Mouse (Mus musculus) inflammation-experienced regulatory T-cells, adult 16 weeks (primary cell): ENCODE results near the gene Elmo2. TPM values are rescaled to one million over a fixed set of nuclear protein-coding genes. Genes with fewer than 3 reads are reported as not detected.

Experiments used
- polyA plus RNA-seq: library from polyadenylated mRNA; unstranded; fragments of 100-300 nt; shearing (Covaris generic); gene quantifications from one replicate; pipeline ENCODE4 v1.2.1, GENCODE M21; 2017

The Elmo2 gene
- polyA plus RNA-seq, result 67.7 TPM

GRCm38 (mm10) chr2:165326304-165327190 is at the start of gene Elmo2:
Elmo2 (minus strand) TSS chr2:165326479.

GRCm38 (mm10) chr2:165368496-165368895 is 42.2 kb upstream of the Elmo2 start, which contains the start of gene Zfp663:
Zfp663 (minus strand) TSS chr2:165368729.

DNA sequence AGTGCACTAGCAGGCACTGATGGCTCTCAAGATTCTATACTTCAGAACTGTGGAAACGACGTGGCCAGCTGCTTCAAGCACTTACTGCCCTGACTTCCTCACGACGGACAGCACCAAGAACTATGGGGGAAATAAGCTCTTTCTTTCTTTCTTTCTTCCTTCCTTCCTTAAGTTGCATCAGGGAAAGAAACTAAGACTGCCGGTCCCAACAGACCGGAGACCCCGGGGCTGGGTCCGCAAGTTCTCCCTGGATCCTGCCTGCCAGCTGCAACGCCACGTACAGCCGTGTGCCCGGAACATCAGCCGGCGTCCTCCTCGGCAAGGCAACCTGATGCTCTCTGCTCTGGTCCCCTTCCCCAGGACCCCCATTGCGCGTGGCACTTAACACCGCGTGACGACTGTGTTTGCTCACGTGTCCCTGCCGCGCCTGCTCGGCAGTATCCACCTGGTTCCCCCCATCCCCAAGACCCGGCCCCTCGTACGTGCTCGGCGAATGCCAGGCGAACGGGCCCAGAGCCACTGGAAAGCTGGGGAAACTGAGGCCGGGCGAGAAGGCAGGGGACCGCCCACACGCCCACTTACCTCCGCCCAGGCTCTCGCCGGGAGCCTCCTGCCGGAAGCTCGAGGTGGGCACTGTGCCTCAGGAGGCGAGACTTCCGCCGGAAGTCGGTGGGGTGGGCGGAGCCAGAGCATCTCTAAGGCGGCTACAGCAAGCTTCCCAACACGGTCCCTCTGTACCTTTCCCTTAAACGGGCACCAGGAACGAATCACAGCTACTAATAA is 38.9 kb downstream of the Elmo2 start, which contains the start of gene Slc35c2:
Gene Slc35c2 (minus strand): TSS at position 668 of the 783 bp plus-strand sequence.

Other genes with a start within 250 kb of the Elmo2 start
- gene 1700025C18Rik, start 235.7 kb downstream of the Elmo2 start, polyA plus RNA-seq, result not detected
- not detected for gene Cdh22, start 91.6 kb downstream of the Elmo2 start, polyA plus RNA-seq
- 81.6 TPM for gene Slc35c2, start 38.6 kb downstream of the Elmo2 start, polyA plus RNA-seq
- gene Zfp663, start 42.2 kb upstream of the Elmo2 start, polyA plus RNA-seq, result not detected
- not detected for gene Zfp334, start 61.8 kb upstream of the Elmo2 start, polyA plus RNA-seq
- not detected for gene Ocstamp, start 73.9 kb upstream of the Elmo2 start, polyA plus RNA-seq
- gene Slc13a3, start 146.8 kb upstream of the Elmo2 start, polyA plus RNA-seq, result not detected
- 5.1 TPM for gene Trp53rka, start 166.8 kb upstream of the Elmo2 start, polyA plus RNA-seq
- not detected for gene Slc2a10, start 177.3 kb upstream of the Elmo2 start, polyA plus RNA-seq